Mouse (Mus musculus) stomach, postnatal 0 days (tissue): ENCODE results near the gene Myo1c.

Source experiments
- CTCF ChIP-seq: IDR thresholded peaks from 2 replicates; pipeline ENCODE4 v1.5.1; 2016; ENCODE audit warnings: antibody characterized with exemption, low read depth, mild to moderate bottlenecking, moderate library complexity
- EP300 ChIP-seq: optimal IDR thresholded peaks from 2 replicates; pipeline ENCODE3; 2016; ENCODE audit warnings: antibody characterized with exemption

DNA sequence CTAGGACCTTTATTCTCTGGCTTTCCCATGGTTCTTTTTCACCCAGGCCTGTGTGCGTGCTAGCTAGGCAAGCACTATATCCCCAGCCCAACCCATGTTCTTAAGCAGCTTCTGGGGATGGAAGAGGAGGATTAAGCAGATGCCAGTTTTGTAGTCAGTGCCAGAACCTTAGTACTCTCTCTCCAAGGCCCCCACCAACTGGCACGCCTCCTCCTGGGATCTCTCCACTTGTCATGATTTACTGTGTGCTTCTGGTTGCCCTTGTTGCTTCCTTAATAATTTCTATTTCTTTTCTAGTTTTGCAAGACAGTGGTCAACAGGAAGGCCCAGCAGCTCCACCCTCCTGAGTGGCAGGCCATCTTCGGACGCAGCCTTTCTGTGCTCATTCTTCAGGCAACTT, 24.5 kb upstream of the Myo1c start:
- TF ChIP-seq CTCF = no peak
- no peak for TF ChIP-seq EP300
